Mouse (Mus musculus): Measurements from ENCODE around the gene Mroh3. TPM values are rescaled to one million over a fixed set of nuclear protein-coding genes. Genes with fewer than 3 reads are reported as not detected.
A peak's percentile ranks its signal among the peaks of the same experiment; 100 is the strongest.

Mroh3 gene
- total RNA-seq, 2 experiments from 2014 or later = 0.86 to 2.0 TPM

- DNase-seq (ENCODE audit: extremely low spot score in 1 of 2, low spot score in 1 of 2) = no peak
These were observed 51.7 kb downstream of the Mroh3 start for GRCm38 (mm10) chr1:136160930-136161329.

DNA sequence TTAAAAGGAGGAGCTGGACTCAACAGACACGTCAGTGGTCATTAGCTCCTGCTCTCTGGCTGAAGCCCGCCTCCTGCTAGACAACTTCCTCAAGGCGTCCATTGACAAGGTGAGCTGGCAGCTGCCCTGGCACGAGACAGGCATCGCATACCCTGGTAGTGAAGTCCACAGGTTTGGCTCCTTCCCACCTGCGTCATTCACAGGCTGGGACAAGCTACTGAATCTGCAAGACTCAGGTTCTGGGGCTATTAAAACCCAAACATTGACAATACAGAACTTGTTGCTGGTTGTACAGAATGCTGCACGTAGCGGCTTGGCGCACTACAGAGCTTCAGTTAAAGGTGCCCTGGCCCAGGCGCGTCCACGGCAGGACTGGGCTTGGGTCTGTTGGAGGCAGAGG, 52.3 kb downstream of the Mroh3 start:
- DNase-seq (ENCODE audit: extremely low spot score in 1 of 2, low spot score in 1 of 2) = no peak

GRCm38 (mm10) chr1:136159830-136160229, 52.8 kb downstream of the Mroh3 start:
- no peak for DNase-seq (ENCODE audit: extremely low spot score in 1 of 2, low spot score in 1 of 2)

- DNase-seq (ENCODE audit: extremely low spot score in 1 of 2, low spot score in 1 of 2) = no peak
These were observed 55.7 kb downstream of the Mroh3 start for GRCm38 (mm10) chr1:136156951-136157350.

- DNase-seq (ENCODE audit: extremely low spot score in 1 of 2, low spot score in 1 of 2) = no peak
These were observed 56.3 kb downstream of the Mroh3 start for GRCm38 (mm10) chr1:136156304-136156703.

DNA sequence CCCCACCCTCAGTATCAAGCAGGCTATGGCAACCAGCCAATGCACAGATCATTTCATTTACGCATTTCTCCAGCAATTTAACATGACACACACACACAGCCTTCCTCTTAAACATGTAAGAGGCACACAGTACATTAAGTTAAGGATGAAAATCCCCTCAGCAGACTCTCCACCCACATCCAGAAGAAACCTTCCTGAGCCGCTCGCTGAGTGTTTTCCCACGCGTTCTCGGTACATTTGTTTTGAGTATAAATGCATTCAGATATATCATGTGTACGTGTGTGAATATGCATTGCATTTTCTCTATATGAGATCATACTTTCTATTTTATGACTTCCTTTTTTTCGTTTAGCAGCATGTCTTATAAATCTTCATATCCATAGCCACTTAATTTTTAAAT, 61.3 kb downstream of the Mroh3 start:
- no peak for DNase-seq (ENCODE audit: extremely low spot score in 1 of 2, low spot score in 1 of 2)

- no peak for DNase-seq (ENCODE audit: extremely low spot score in 1 of 2, low spot score in 1 of 2)
These were observed 62.9 kb downstream of the Mroh3 start for GRCm38 (mm10) chr1:136149702-136150101.

GRCm38 (mm10) chr1:136143514-136143913, 69.1 kb downstream of the Mroh3 start:
- peak in 1 of 2 experiments; percentile 37 for DNase-seq (ENCODE audit: extremely low spot score in 1 of 2, low spot score in 1 of 2)

GRCm38 (mm10) chr1:136142336-136142735, 70.3 kb downstream of the Mroh3 start:
- no peak for DNase-seq (ENCODE audit: extremely low spot score in 1 of 2, low spot score in 1 of 2)

GRCm38 (mm10) chr1:136141176-136141950, 71.3 kb downstream of the Mroh3 start:
- DNase-seq (ENCODE audit: extremely low spot score in 1 of 2, low spot score in 1 of 2) = no peak

DNA sequence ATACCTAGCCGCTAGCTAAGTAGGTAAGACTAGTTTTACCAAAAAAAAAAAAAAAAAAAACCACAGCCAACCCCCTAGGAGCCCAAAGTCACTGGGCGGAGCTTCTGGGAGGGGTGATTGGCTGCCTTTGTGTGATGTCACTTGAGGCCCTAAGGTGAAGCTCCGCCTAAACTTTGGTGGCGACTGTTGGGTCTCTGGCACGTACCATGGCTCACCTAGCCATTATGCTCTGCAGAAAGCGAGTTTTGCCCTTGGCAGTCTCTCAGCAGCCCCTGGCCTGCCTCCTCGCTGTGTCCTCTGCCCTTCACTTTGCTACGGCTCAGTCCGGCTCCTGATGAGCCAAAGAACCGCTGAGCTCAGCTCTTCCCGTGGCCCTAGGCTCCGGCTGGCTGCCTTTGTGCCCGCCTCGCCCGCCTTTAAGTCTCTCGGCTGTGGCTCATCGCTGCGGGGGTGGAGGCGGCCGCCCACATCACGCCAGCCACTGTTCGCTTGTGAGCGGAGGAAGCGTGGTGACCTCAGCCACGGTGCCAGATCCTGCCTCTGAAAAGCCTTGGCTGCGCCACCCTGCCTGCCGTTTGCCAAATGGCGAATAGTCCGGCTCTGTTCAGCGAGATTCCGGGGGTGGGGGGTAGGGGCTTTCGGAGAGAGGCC, 72.5 kb downstream of the Mroh3 start:
- DNase-seq (ENCODE audit: extremely low spot score in 1 of 2, low spot score in 1 of 2) = peak; percentile 63 to 66

DNA sequence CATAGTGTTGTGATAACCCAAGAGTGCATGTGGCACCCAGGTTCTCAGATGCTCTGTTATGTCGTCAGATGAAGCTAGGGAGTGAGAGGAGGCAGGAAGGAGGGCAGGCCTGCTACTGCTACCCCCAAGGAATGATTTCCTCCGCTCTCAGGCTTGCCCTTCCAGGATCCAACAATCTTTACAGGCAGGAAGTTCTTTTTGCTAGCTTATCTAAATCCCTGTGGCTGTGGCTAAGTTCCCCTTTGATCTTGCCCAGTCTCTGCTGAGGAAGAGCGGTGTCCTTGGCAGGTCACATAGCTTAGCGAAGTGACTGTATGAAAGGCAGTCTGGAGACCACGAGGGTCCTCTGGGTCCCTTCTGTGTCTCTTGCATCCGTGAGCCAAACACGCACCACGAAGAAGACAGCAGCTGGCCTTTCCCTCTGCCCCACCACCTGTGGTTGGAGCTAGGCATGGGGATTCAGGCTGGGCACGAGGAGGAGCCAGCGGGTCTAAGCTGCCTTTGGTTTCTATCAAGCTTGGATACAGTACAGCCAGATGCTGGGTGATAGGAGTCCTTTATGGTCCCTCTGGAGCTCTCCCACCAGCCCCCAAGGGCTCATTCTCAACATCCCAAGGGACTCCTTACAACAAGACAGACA, 74.3 kb downstream of the Mroh3 start:
- DNase-seq (ENCODE audit: extremely low spot score in 1 of 2, low spot score in 1 of 2) = no peak

DNA sequence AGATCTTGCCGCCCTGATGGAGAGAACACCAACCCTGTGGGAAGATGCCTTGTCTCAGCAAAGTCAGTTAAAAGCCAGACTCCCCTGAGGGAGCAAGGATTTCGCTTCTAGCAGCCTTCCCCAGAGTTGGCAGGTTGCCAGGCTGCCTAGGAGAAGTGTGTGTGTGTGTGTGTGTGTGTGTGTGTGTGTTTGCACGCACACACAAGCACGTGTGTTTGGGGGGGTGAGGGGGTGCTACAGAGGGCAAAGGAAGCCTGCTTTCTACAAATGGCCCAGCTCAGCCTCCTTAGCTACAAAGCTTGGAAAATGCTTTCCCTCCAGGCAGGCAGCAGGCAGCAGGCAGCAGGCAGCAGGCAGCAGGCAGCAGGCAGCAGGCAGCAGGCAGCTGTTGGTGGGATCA, 75.1 kb downstream of the Mroh3 start:
- peak in 1 of 2 experiments; percentile 52 for DNase-seq (ENCODE audit: extremely low spot score in 1 of 2, low spot score in 1 of 2)

DNA sequence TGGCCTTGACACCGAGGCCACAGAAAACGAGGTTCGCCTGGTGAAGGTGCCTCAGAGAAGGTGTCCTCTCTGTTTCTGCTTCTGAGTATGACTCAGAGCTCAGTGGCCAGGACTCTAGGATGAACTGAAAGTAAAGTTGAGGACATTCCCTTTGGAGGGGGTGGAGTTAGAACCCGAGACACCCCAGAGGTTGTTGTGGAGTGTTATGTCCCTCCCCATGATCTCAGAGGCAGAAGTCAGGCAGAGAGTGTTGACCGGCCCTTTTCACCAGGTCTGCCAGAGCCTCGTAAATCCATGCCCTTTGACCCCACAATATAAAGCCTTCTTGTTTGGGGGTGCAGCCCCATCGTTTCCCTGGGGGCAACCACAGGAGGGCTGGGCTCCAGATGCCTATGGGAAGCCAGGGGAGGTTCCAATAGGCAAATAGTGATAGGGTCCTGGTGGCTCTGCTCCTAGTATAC, 75.5 kb downstream of the Mroh3 start:
- DNase-seq (ENCODE audit: extremely low spot score in 1 of 2, low spot score in 1 of 2) = no peak

GRCm38 (mm10) chr1:136136547-136136946, 76.1 kb downstream of the Mroh3 start:
- no peak for DNase-seq (ENCODE audit: extremely low spot score in 1 of 2, low spot score in 1 of 2)

GRCm38 (mm10) chr1:136135777-136136444, 76.7 kb downstream of the Mroh3 start:
- no peak for DNase-seq (ENCODE audit: extremely low spot score in 1 of 2, low spot score in 1 of 2)

DNA sequence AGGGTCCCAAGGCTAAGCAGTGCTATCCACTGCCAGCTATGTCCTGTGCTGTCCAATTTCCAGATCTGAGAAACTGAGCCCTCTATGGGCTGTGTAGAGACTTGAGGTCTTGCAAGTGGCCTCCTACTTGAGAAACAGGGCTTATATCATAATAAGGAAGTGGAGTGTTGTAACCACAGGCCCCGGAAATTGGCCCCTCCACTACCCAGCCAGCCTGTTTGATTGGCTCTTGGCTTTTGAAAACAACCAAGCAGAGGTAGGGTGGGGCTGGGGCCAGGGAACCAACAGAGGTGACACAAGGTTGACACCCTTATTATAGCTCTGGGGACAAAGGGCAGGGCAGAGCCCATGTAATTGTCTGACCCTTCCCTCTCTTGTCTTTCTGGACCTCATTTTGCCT, 77.6 kb downstream of the Mroh3 start:
- no peak for DNase-seq (ENCODE audit: extremely low spot score in 1 of 2, low spot score in 1 of 2)

DNA sequence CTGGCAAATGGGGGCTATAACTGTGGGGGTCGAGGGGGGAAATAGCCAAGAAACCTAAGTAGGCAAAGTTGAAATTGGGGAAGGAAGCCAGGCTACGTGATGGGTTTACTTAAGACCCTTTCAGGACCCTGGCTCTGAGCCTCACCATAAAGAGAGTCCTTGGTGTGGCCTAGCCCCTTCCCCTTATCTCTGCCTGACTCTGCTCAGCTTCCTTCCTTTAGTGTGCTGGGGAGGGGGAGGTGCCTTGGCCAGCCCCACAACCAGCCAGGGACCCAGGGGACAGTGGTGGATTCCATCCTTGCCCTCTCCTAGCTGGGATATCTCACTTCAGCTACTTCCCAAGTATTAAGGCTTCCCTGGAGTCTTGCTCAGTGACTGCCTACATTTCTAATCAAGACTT, 78.1 kb downstream of the Mroh3 start:
- DNase-seq (ENCODE audit: extremely low spot score in 1 of 2, low spot score in 1 of 2) = no peak

DNA sequence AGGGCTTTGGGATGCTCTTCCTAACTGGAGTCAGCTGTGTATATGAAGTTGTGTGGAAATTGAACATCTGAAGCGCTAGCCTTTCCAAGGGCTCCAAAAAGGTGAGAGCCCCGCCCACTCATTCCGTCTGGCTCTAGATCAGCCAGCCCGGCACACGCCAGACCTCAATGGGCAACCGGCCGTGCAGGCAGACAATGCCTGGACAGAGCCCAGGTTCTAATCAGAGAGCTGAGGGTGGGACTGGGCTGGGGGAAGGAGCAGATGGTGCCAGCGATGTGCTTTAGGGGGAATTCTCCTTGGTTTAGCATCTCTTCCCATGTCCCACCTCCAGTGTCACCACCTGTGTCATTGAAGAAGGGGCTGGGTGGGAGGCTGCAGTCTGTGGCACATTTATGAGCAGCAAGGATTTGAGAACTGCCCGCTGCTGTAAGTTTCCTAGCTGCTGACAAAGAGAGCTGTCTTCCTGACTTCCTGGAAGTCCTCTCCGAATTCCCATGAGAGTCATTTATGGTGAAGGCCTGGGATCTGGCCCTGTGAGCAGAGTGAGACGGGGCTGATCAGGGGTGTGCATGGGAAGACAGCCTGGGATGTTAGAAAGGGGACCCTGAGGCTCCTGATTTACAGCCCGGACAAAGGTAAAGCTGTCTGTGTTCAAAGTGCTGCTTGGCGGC, 78.9 kb downstream of the Mroh3 start:
- DNase-seq (ENCODE audit: extremely low spot score in 1 of 2, low spot score in 1 of 2) = no peak

Measured in layer of hippocampus, postnatal 25 days (tissue).